Mouse (Mus musculus) cortical plate, adult 2 months (tissue): ENCODE measurements around the gene Scd4. TPM values are rescaled to one million over a fixed set of nuclear protein-coding genes. Genes with fewer than 3 reads are reported as not detected.

Experiments
- H3K27ac ChIP-seq: fragments of 200-500 bp; 2 replicates; pipeline ENCODE4 v1.5.1; 2012; ENCODE audit warnings: low read length, control low read depth, inconsistent platforms; ENCODE audit not compliant: insufficient read depth
- H3K4me1 ChIP-seq: fragments of 200-500 bp; 2 replicates; pipeline ENCODE4 v1.6.1; 2011; ENCODE audit warnings: low read length; ENCODE audit not compliant: control insufficient read depth, insufficient read depth
- H3K4me3 ChIP-seq: fragments of 200-500 bp; 2 replicates; pipeline ENCODE4 v1.5.1; 2011; ENCODE audit warnings: mild to moderate bottlenecking, low read length, control low read depth; ENCODE audit not compliant: insufficient read depth
- CTCF ChIP-seq: fragments of 200-500 bp; IDR thresholded peaks from 2 replicates; pipeline ENCODE4 v1.5.1; 2011; ENCODE audit warnings: mild to moderate bottlenecking, control low read depth, low read length; ENCODE audit not compliant: insufficient read depth; ENCODE audit errors: extremely low read depth
- POLR2A ChIP-seq: fragments of 200-500 bp; IDR thresholded peaks from 2 replicates; pipeline ENCODE4 v1.6.1; 2011; ENCODE audit warnings: mild to moderate bottlenecking, low read length, control low read depth; ENCODE audit not compliant: insufficient read depth; ENCODE audit errors: extremely low read depth
- polyA plus RNA-seq: library from polyadenylated mRNA; depleted of rRNA; stranded (reverse); fragments of >200 nt; gene quantifications from 2 replicates; pipeline ENCODE4 v1.2.3, GENCODE M21; 2012

Gene Scd4
- polyA plus RNA-seq, 1 experiment = 0.33 TPM

DNA sequence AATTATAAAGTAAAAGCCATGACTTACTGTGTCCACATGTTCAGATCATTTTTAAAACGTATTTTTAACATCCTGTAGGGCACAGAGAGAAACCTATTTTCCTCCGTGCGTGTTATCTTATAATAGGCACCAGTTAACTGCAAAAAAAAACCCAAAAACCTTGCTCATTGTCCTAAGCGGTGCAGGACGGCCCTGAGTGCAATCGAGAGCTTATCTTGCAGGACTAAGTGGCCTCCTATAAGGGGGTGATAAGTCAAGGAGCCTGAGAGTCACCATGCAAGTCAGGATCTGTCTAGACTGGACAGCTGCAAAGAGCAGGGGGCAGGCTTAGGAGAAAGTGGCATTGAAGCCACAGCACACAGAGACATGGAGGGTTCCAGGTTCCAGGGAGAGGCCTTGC lies 33.0 kb upstream of the Scd4 start:
- 0 out of 2 replicates have a peak overlapping the region, but pooled peaks have one; percentile 69 for H3K27ac ChIP-seq
- H3K4me3 ChIP-seq = peak overlapping the region; percentile 9
- no peak for TF ChIP-seq CTCF
- no peak for TF ChIP-seq POLR2A

DNA sequence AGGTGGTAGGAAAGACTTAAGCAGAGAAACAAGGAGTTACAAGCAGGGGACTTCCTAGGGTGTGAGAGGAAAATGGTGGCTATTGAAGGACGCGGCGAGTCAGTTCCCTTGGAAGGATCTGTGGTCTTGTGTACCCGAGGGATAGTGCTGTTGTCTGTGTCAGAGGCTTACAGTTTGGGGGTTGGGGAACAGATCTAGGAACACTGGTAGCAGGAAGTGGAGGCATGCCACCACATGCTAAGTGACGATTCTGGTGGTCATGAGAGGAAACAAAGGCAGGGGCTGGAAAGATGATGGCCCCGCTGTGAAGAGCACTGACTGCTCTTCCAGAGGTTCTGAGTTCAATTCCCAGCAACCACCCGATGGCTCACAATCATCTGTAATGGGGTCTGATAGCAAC lies 32.4 kb upstream of the Scd4 start:
- no peak for TF ChIP-seq CTCF
- TF ChIP-seq POLR2A = no peak
- Histone ChIP-seq H3K4me1 (peaks cover 25% of the 10 kb centered on the region), H3K27ac (peak overlapping the region; percentile 60; the same call in 1 of the 2 replicates)

More for the DNA sequence above, 33.0 kb upstream of the Scd4 start:
- H3K4me1 ChIP-seq = peaks cover 25% of the 10 kb centered on the region

DNA sequence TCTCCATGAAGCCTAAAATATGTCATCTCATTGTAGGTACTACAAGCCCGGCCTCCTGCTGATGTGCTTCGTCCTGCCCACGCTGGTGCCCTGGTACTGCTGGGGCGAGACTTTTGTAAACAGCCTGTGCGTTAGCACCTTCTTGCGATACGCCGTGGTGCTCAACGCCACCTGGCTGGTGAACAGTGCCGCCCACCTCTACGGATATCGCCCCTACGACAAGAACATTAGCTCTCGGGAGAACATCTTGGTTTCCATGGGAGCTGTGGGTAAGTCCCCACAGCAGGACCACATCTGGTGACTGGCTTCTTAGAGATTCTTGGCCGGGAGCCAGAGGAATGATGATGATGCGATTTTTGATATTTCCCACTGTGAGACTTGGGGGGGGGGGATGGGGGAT lies 31.7 kb upstream of the Scd4 start:
- Histone ChIP-seq H3K27ac (peak overlapping the region; percentile 60), H3K4me3 (no peak overlapping the region), H3K4me1 (peaks cover 27% of the 10 kb centered on the region)
- TF ChIP-seq CTCF = no peak
- no peak for TF ChIP-seq POLR2A

More for the DNA sequence above, 32.4 kb upstream of the Scd4 start:
- no peak overlapping the region; the same call in 1 of the 2 replicates for H3K4me3 ChIP-seq

DNA sequence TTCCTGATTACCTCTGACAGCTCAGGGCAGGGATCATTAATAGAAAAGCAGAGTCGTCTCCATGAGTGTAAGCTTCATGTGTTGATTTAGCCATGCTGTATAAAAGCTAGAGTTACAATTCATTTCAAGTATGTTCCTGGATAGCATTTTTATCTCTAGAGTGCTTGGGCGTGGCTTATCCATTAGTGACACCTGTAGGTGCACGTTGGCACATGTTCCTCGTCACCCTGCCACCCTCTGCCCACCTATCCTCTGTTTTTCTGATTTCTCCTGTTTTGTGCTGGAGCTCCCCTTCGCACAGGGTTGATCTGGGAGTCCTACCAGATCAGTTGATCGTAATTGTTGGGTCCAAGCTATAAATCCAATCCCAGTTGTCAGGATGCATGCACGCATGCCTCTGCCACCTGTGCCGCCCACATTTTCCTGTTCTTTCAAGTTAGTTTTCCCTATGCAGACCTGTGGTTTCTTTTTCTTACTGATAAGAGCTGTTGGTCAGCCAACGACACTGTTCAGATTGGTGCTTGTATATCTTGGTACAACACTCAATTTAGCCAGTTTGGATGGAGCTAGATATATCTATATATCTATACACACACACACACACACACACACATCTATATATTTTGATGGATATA lies 31.1 kb upstream of the Scd4 start:
- no peak overlapping the region for H3K27ac ChIP-seq
- TF ChIP-seq CTCF (no peak), POLR2A (no peak)
- peaks cover 27% of the 10 kb centered on the region for H3K4me1 ChIP-seq
- no peak overlapping the region for H3K4me3 ChIP-seq

DNA sequence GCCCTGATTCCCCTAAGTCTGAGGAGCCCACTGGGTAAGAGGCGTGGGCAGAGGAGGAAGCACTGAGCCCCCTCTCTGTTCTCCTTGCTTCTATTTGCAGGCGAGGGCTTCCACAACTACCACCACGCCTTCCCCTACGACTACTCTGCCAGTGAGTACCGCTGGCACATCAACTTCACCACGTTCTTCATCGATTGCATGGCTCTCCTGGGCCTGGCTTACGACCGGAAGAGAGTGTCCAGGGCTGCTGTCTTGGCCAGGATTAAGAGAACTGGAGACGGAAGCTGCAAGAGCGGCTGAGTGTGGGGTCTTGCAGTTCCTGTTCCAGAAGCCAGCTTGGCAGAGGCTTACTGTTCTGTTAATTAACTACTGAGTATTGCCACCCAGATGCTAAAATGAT lies 30.0 kb upstream of the Scd4 start:
- TF ChIP-seq CTCF (no peak), POLR2A (0 out of 2 replicates have a peak, but pooled peaks have one; percentile 23)
- peaks cover 27% of the 10 kb centered on the region for H3K4me1 ChIP-seq
- H3K27ac ChIP-seq = no peak overlapping the region
- no peak overlapping the region for H3K4me3 ChIP-seq

DNA sequence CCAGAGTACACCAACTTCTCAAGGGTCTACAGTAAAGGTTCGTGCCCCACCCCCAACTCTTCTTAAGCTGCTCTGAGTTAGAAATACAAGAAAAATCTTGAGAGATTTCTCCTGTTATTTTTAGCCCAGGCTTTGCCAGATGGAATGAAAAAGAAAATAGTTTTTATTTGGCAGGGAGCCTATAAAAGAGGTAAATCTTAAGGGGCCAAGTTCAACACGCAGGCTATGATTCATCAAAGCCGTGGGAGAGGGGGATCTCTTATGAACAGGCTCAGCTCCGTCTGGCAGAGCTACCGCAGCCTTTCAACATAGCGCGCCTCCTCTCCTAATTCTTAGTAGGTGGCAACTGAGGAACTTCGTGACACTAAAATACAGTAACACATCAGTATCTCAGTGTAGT lies 29.4 kb upstream of the Scd4 start:
- TF ChIP-seq POLR2A = no peak
- no peak for TF ChIP-seq CTCF
- no peak overlapping the region for H3K27ac ChIP-seq
- H3K4me3 ChIP-seq = no peak overlapping the region
- peaks cover 27% of the 10 kb centered on the region for H3K4me1 ChIP-seq

DNA sequence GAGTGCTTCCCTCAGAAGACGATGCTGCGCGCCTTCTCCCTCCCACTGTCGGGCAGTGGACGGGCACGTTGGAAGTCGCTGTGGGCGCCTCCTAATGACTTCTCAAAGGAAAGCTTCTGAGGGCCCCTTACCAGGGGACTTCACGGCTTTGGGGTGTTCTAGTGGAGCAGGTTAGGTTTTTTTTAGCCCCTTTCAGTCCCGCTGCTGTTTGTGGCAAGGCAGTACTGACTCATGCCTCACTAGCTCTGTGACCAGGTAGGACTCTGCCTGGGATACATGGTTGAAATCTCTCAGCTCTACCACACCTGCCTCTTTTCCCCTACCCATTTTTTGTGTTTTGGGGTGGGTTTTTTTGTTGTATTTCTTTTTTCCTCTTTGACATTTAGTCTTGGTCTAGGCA lies 28.5 kb upstream of the Scd4 start:
- H3K4me3 ChIP-seq = no peak overlapping the region
- peaks cover 22% of the 10 kb centered on the region for H3K4me1 ChIP-seq
- TF ChIP-seq CTCF = no peak
- H3K27ac ChIP-seq = no peak overlapping the region; the same call in 1 of the 2 replicates

DNA sequence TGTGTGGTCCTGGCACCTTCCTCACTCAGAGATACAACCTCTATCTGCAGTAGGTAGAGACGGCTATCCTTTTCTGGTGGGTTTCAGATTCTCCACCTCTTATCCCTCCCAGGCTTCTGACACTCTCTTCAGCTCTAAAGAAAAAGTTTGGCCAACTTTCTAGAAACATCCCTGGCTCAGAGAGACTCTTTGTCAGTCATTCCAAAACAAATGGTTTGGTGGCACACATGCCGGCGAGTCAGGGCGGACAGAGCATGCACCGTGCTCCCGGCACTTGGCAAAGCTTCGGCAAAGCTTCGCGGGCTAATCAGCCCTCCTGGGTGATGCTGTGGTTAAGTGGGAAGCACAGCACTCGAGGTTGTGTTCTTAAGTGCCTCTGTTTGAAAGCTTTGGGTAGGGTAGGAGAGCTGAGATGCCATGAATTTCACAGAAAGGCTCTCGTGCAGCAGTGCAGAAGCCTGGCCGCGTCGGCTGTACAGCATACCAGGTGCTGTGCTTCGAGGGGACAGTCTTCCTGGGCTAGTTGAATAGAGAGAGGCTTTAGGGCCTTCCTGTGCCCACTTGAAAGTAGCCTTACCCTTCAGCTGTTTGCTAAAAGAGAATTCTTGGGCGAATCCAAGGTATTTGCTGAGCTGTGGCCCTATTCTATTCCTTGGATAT lies 27.9 kb upstream of the Scd4 start:
- Histone ChIP-seq H3K27ac (no peak overlapping the region), H3K4me3 (no peak overlapping the region), H3K4me1 (peaks cover 21% of the 10 kb centered on the region)
- TF ChIP-seq CTCF = no peak

DNA sequence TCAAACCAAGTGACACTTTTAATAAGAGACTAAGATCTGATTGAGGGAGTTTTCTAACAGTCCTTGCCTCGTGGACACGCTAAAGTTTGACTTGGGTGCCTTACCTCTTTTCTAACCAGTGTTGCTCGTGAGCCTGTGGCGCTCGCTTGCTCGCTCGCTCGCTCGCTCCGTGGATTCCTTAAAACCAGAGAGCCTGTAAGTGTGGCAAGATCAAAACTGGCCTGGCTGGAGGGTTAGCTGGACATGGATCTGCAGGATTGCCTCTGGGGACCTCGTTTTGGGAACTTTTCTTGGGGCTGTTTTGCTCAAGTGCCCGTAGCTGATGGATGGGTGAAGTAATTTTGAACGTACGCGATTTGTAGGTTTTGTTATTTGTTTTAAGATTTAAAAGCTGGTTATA lies 27.2 kb upstream of the Scd4 start:
- Histone ChIP-seq H3K4me3 (no peak overlapping the region), H3K4me1 (peaks cover 17% of the 10 kb centered on the region), H3K27ac (no peak overlapping the region)
- no peak for TF ChIP-seq CTCF
- TF ChIP-seq POLR2A = no peak; the same call in 1 of the 2 replicates

DNA sequence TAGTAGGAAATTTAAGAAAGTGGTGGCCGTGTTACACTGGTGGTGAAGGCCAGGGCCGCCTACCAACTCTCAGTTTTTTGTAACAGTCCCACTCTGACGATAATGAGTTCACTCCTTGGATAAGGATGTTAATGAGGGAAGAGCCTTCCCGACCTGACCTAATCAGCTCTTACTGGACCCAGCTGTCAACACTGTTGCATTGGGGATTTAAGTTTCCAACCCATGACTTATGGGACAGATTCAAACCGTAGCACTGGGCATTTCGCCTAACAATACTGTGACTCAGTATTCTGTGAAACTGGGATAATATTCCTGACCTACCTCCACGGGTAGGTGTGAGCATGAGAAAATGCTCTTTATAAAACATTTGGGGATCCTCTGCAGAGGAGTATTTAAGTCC lies 26.7 kb upstream of the Scd4 start:
- no peak overlapping the region for H3K27ac ChIP-seq
- peaks cover 14% of the 10 kb centered on the region for H3K4me1 ChIP-seq
- H3K4me3 ChIP-seq = no peak overlapping the region
- TF ChIP-seq POLR2A (no peak), CTCF (no peak)
